Mouse (Mus musculus): ENCODE data around the gene Bcl2a1d.
"Not testable (repeated sequence)": the region's sequence is repeated elsewhere in the genome, so short reads cannot be mapped to it uniquely, and the experiment has no call there.

The Bcl2a1d gene

DNA sequence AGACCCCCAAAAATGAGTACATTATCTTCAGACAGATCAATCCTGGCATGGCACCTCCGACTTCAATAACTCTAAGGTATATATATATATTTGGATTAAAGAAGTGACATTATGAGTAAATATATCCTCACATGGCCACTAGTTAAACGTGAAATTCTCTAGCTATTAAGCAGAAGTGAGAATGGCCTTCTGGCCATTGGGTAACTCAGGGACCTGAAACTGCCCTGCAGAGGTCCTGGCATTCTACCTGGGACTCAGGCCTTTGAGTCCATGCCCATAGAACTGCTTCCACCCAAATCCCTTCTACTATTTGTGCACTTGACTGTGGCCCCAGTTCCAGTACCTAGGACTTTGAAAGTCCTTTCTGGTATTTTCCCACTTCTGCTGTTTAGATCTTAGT, 40.4 kb downstream of the Bcl2a1d start:
- DNase-seq, result not testable (repeated sequence)

DNA sequence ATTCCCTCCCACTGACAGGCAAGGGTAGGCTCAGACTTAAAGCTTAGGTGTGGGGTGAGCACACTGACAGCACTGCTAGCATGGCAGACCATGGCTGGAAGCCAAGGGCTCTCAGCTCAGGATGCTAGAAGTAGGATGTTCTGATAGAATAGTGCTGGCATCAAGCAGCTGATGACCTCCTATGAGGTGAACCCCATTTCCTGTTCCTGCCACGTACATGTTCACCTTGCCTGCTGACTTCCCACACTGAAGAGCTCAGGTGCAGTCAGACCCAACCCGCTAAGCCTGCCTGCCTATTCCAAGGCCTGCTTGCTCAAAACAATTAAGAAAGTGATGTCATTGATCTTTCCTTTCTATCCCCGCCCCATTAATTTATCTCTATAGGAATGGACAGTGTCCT, 42.3 kb downstream of the Bcl2a1d start:
- not testable (repeated sequence) for DNase-seq

DNA sequence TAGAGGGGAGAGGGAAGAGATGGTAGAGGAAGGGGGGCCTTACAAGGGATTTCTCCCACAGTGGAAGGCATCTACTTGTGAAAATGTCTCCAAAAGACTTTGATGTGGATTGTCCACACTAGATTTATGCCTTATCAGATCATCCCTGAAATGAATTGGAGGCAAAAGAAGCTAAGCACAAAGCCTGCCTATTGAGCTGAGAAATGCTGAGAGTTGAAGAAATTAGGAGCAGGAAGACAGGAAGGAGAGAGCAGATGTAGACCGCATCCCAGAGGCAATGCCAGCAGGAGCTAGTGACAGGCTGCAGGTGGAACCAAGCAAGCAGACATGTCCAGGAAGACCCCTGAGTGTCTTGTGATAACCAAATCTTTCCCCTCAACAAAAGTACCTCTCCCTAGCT, 45.0 kb downstream of the Bcl2a1d start:
- not testable (repeated sequence) for DNase-seq
